Mouse (Mus musculus): Measurements from ENCODE around the gene Kynu.

DNA sequence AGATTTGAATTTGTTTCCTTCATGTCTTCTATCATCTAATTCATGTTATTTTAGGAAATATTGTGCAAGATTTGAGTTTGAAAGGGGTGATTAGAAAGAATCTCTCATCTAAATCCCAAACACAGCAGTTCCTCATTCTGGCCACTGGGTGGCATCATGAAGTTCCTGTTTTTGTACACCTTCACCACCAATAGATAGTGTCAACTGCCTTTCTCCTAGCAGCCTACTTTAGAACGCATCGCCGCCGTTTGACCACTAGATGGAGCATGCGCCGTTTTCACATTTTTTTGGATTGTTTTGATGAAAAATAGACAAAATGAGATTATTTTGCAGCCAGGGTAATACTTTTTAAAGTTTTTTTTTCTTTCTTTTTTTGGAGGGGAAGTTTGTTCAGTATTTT is 118.5 kb downstream of the Kynu start:
- TF ChIP-seq POLR2A (IDR thresholded peaks at IDR 0.05; ENCODE audit: insufficient read depth, low read depth, low read length), result no peak
- TF ChIP-seq CTCF (IDR thresholded peaks at IDR 0.05; ENCODE audit: insufficient read depth, low read depth, low read length), result no peak

Data from olfactory bulb, adult 2 months (tissue).